5 mouse cellular contexts compared by ENCODE assay signal in genomic region chr12:3690926-3691529, GRCm38 (mm10).
A peak's percentile ranks its signal among the peaks of the same experiment; 100 is the strongest.
DNase-seq lines count a peak whose midpoint lies in the region; ATAC-seq and TF ChIP-seq lines count a peak whose summit lies in the region.
"Not testable (repeated sequence)": the region's sequence is repeated elsewhere in the genome, so short reads cannot be mapped to it uniquely, and the experiment has no call there.

No protein-coding gene starts in this region.

- not testable (repeated sequence) for TF ChIP-seq RAD21 in MEL (IDR thresholded peaks at IDR 0.05; ENCODE audit: low read depth, low read length)

- WGBS in hindbrain, postnatal 0 days, result 89% methylated on average over 17 of the region's 17 CpGs

- H3K4me1 ChIP-seq in MEL (ENCODE audit: control insufficient read depth in 1 of 2, insufficient read depth in 2 of 2, low read length in 2 of 2), result peaks cover 16 to 31% of the 10 kb centered on the region in 2 experiments
- not testable (repeated sequence) for H3K4me1 ChIP-seq in hindbrain, postnatal 0 days (ENCODE audit: insufficient read depth, low read length)

- H3K4me3 ChIP-seq in MEL (ENCODE audit: control insufficient read depth in 1 of 2, insufficient read depth in 1 of 2, low read depth in 2 of 2, low read length in 2 of 2), result peak overlapping the region in 1 of 2 experiments; percentile 29; a peak in 1 of 4 replicates
- H3K4me3 ChIP-seq in hindbrain, postnatal 0 days (ENCODE audit: low read length), result not testable (repeated sequence)

- TF ChIP-seq EP300 in MEL (IDR thresholded peaks at IDR 0.05; ENCODE audit: low read depth in 1 of 2, low read length in 2 of 2), result 0 out of 4 replicates have a peak, but pooled peaks of 1 of the 2 experiments have one; percentile 31

- peak overlapping the region; percentile 54 for H3K9ac ChIP-seq in MEL (ENCODE audit: control insufficient read depth, low read depth, low read length, poor library complexity, severe bottlenecking)
- not testable (repeated sequence) for H3K9ac ChIP-seq in hindbrain, postnatal 0 days (replicated peaks; ENCODE audit: low read length)

- peak in 1 of 2 experiments; percentile 53; a peak in 1 of 4 replicates for TF ChIP-seq POLR2A in MEL (IDR thresholded peaks at IDR 0.05; ENCODE audit: control insufficient read depth in 1 of 2, insufficient read depth in 1 of 2, low read depth in 1 of 2, low read length in 2 of 2, poor library complexity in 1 of 2)

- H3K4me2 ChIP-seq in hindbrain, postnatal 0 days (ENCODE audit: low read depth, low read length), result not testable (repeated sequence)

- DNase-seq in ES-CJ7 (ENCODE audit: low read depth, low spot score) (peak; percentile 75), MEL (ENCODE audit: low read depth, low spot score) (peak; percentile 80), ZHBTc4 (ENCODE audit: low read depth, low spot score) (peak; percentile 89)
- DNase-seq in cerebellum, postnatal 14 days, result peak; percentile 29 to 70
- peak; percentile 22 for DNase-seq in hindbrain, postnatal 0 days (ENCODE audit: low spot score)

- peak overlapping the region; percentile 84 for H3K27ac ChIP-seq in MEL (ENCODE audit: control insufficient read depth, low read depth, low read length)
- H3K27ac ChIP-seq in hindbrain, postnatal 0 days, result not testable (repeated sequence)

- H3K36me3 ChIP-seq in MEL (ENCODE audit: control insufficient read depth in 1 of 2, insufficient read depth in 2 of 2, low read length in 2 of 2), result peaks cover 0 to 29% of the 10 kb centered on the region in 2 experiments; a peak in 2 of 4 replicates
- not testable (repeated sequence) for H3K36me3 ChIP-seq in hindbrain, postnatal 0 days (ENCODE audit: insufficient read depth, low read length)

- H3K27me3 ChIP-seq in MEL (ENCODE audit: control insufficient read depth in 1 of 2, insufficient read depth in 2 of 2, low read length in 2 of 2); hindbrain, postnatal 0 days (ENCODE audit: insufficient read depth, low read length): not testable (repeated sequence)

- ATAC-seq in hindbrain, postnatal 0 days, result not testable (repeated sequence)

- not testable (repeated sequence) for TF ChIP-seq CTCF in MEL (IDR thresholded peaks at IDR 0.05 in 2 of 3, conservative IDR thresholded peaks at IDR 0.05 in 1 of 3; ENCODE audit: control insufficient read depth in 1 of 3, insufficient read depth in 1 of 3, low read depth in 2 of 3, low read length in 3 of 3, poor library complexity in 1 of 3, severe bottlenecking in 1 of 3); hindbrain, postnatal 0 days (IDR thresholded peaks at IDR 0.05; ENCODE audit: low read depth)

- H3K9me3 ChIP-seq in MEL (replicated peaks; ENCODE audit: insufficient read depth, low read length); hindbrain, postnatal 0 days (ENCODE audit: low read length): not testable (repeated sequence)

- H3K79me2 ChIP-seq in MEL (ENCODE audit: control insufficient read depth, insufficient read depth, low read length, poor library complexity), result not testable (repeated sequence)

TF ChIP-seq in MEL, 35 proteins besides CTCF, POLR2A, EP300 and RAD21:
- TF ChIP-seq TBP (IDR thresholded peaks at IDR 0.05; ENCODE audit: low read depth, low read length) (peak; percentile 74), SIN3A (IDR thresholded peaks at IDR 0.05; ENCODE audit: low read length) (0 out of 2 replicates have a peak, but pooled peaks have one; percentile 35), NRF1 (IDR thresholded peaks at IDR 0.05; ENCODE audit: insufficient read depth, low read depth, low read length, poor library complexity, severe bottlenecking) (peak; percentile 58; the same call in 1 of the 2 replicates)

Comparison
In these comparisons a context has a peak if more than half of its experiments do, and no peak if none do; other contexts are left out.
1. DNase-seq: peak in every context shown above with its lines; median percentile 89 in ZHBTc4; 80 in MEL; 75 in ES-CJ7; 50 in cerebellum, postnatal 14 days; 22 in hindbrain, postnatal 0 days.